Mouse (Mus musculus): ENCODE data around the gene Samd4b. TPM values are rescaled to one million over a fixed set of nuclear protein-coding genes. Genes with fewer than 3 reads are reported as not detected.

Gene Samd4b
- polyA plus RNA-seq, 1 experiment from 2014 or later = 25.8 TPM

- 85% methylated on average over 11 of the region's 11 CpGs for WGBS
- 0 out of 2 replicates have a peak, but pooled peaks cover 7% of the 10 kb centered on the region for H3K36me3 ChIP-seq (ENCODE audit: control insufficient read depth, insufficient read depth, low read length)
- no peaks in the 10 kb centered on the region for H3K9me3 ChIP-seq (ENCODE audit: control insufficient read depth, low read depth, low read length)
- ATAC-seq (ENCODE audit: insufficient number of reproducible peaks, insufficient read depth, low FRiP score, low read depth) = no peak
- no peak overlapping the region for H3K4me2 ChIP-seq (replicated peaks; ENCODE audit: low read depth, low read length)
- H3K27ac ChIP-seq (ENCODE audit: low read length) = peak overlapping the region; percentile 90; the same call in 1 of the 2 replicates
- no peak overlapping the region for H3K9ac ChIP-seq (replicated peaks; ENCODE audit: low read depth, low read length)
- peaks cover 58% of the 10 kb centered on the region for H3K4me1 ChIP-seq (ENCODE audit: control insufficient read depth, insufficient read depth, low read length)
- no peaks in the 10 kb centered on the region for H3K27me3 ChIP-seq (ENCODE audit: control insufficient read depth, insufficient read depth, low read length)
- no peak overlapping the region for H3K4me3 ChIP-seq (ENCODE audit: low read depth, low read length)
These were observed 22.3 kb downstream of the Samd4b start for GRCm38 (mm10) chr7:28575597-28575996.

GRCm38 (mm10) chr7:28573236-28573635 is 24.7 kb downstream of the Samd4b start:
- Histone ChIP-seq H3K9me3 (ENCODE audit: control insufficient read depth, low read depth, low read length) (no peaks in the 10 kb centered on the region), H3K27me3 (ENCODE audit: control insufficient read depth, insufficient read depth, low read length) (no peaks in the 10 kb centered on the region), H3K4me2 (replicated peaks; ENCODE audit: low read depth, low read length) (no peak overlapping the region), H3K36me3 (ENCODE audit: control insufficient read depth, insufficient read depth, low read length) (0 out of 2 replicates have a peak, but pooled peaks cover 7% of the 10 kb centered on the region), H3K27ac (ENCODE audit: low read length) (peak overlapping the region; percentile 2), H3K4me3 (ENCODE audit: low read depth, low read length) (no peak overlapping the region), H3K9ac (replicated peaks; ENCODE audit: low read depth, low read length) (no peak overlapping the region), H3K4me1 (ENCODE audit: control insufficient read depth, insufficient read depth, low read length) (peaks cover 52% of the 10 kb centered on the region)
- no peak for ATAC-seq (ENCODE audit: insufficient number of reproducible peaks, insufficient read depth, low FRiP score, low read depth)
- 97% methylated on average over 3 of the region's 3 CpGs for WGBS

GRCm38 (mm10) chr7:28572689-28573088 is 25.3 kb downstream of the Samd4b start:
- WGBS = 76% methylated on average over 5 of the region's 5 CpGs
- Histone ChIP-seq H3K27me3 (ENCODE audit: control insufficient read depth, insufficient read depth, low read length) (no peaks in the 10 kb centered on the region), H3K27ac (ENCODE audit: low read length) (0 out of 2 replicates have a peak overlapping the region, but pooled peaks have one; percentile 27), H3K9ac (replicated peaks; ENCODE audit: low read depth, low read length) (no peak overlapping the region), H3K4me2 (replicated peaks; ENCODE audit: low read depth, low read length) (no peak overlapping the region), H3K36me3 (ENCODE audit: control insufficient read depth, insufficient read depth, low read length) (peaks cover 10% of the 10 kb centered on the region), H3K4me3 (ENCODE audit: low read depth, low read length) (no peak overlapping the region), H3K4me1 (ENCODE audit: control insufficient read depth, insufficient read depth, low read length) (peaks cover 48% of the 10 kb centered on the region), H3K9me3 (ENCODE audit: control insufficient read depth, low read depth, low read length) (no peaks in the 10 kb centered on the region)
- no peak for ATAC-seq (ENCODE audit: insufficient number of reproducible peaks, insufficient read depth, low FRiP score, low read depth)

- peaks cover 34% of the 10 kb centered on the region for H3K4me1 ChIP-seq (ENCODE audit: control insufficient read depth, insufficient read depth, low read length)
- H3K27me3 ChIP-seq (ENCODE audit: control insufficient read depth, insufficient read depth, low read length) = no peaks in the 10 kb centered on the region
- no peak overlapping the region for H3K4me3 ChIP-seq (ENCODE audit: low read depth, low read length)
- peak overlapping the region; percentile 30 for H3K4me2 ChIP-seq (replicated peaks; ENCODE audit: low read depth, low read length)
- no peaks in the 10 kb centered on the region for H3K9me3 ChIP-seq (ENCODE audit: control insufficient read depth, low read depth, low read length)
- no peak for ATAC-seq (ENCODE audit: insufficient number of reproducible peaks, insufficient read depth, low FRiP score, low read depth)
- peak overlapping the region; percentile 91 for H3K27ac ChIP-seq (ENCODE audit: low read length)
- 29% methylated on average over 5 of the region's 5 CpGs for WGBS
- peaks cover 21% of the 10 kb centered on the region for H3K36me3 ChIP-seq (ENCODE audit: control insufficient read depth, insufficient read depth, low read length)
- 0 out of 2 replicates have a peak overlapping the region, but pooled peaks have one; percentile 1 for H3K9ac ChIP-seq (replicated peaks; ENCODE audit: low read depth, low read length)
These were observed 26.8 kb downstream of the Samd4b start for GRCm38 (mm10) chr7:28570982-28571682.

GRCm38 (mm10) chr7:28570291-28570981 is 27.5 kb downstream of the Samd4b start:
- peaks cover 24% of the 10 kb centered on the region for H3K36me3 ChIP-seq (ENCODE audit: control insufficient read depth, insufficient read depth, low read length)
- H3K4me2 ChIP-seq (replicated peaks; ENCODE audit: low read depth, low read length) = peak overlapping the region; percentile 30
- H3K9me3 ChIP-seq (ENCODE audit: control insufficient read depth, low read depth, low read length) = no peaks in the 10 kb centered on the region
- peaks cover 27% of the 10 kb centered on the region for H3K4me1 ChIP-seq (ENCODE audit: control insufficient read depth, insufficient read depth, low read length)
- H3K4me3 ChIP-seq (ENCODE audit: low read depth, low read length) = no peak overlapping the region
- peak; percentile 72 for ATAC-seq (ENCODE audit: insufficient number of reproducible peaks, insufficient read depth, low FRiP score, low read depth)
- WGBS = 56% methylated on average over 12 of the region's 12 CpGs
- no peaks in the 10 kb centered on the region for H3K27me3 ChIP-seq (ENCODE audit: control insufficient read depth, insufficient read depth, low read length)
- H3K9ac ChIP-seq (replicated peaks; ENCODE audit: low read depth, low read length) = 0 out of 2 replicates have a peak overlapping the region, but pooled peaks have one; percentile 1
- H3K27ac ChIP-seq (ENCODE audit: low read length) = peak overlapping the region; percentile 91

- Histone ChIP-seq H3K36me3 (ENCODE audit: control insufficient read depth, insufficient read depth, low read length) (peaks cover 37% of the 10 kb centered on the region), H3K9ac (replicated peaks; ENCODE audit: low read depth, low read length) (no peak overlapping the region), H3K27me3 (ENCODE audit: control insufficient read depth, insufficient read depth, low read length) (no peaks in the 10 kb centered on the region), H3K9me3 (ENCODE audit: control insufficient read depth, low read depth, low read length) (no peaks in the 10 kb centered on the region), H3K4me3 (ENCODE audit: low read depth, low read length) (no peak overlapping the region), H3K4me2 (replicated peaks; ENCODE audit: low read depth, low read length) (no peak overlapping the region), H3K27ac (ENCODE audit: low read length) (no peak overlapping the region), H3K4me1 (ENCODE audit: control insufficient read depth, insufficient read depth, low read length) (peaks cover 26% of the 10 kb centered on the region)
- no peak for ATAC-seq (ENCODE audit: insufficient number of reproducible peaks, insufficient read depth, low FRiP score, low read depth)
These were observed 29.7 kb downstream of the Samd4b start for GRCm38 (mm10) chr7:28568253-28568652.

GRCm38 (mm10) chr7:28567539-28567938 is 30.4 kb downstream of the Samd4b start:
- ATAC-seq (ENCODE audit: insufficient number of reproducible peaks, insufficient read depth, low FRiP score, low read depth) = no peak
- Histone ChIP-seq H3K4me2 (replicated peaks; ENCODE audit: low read depth, low read length) (no peak overlapping the region), H3K9ac (replicated peaks; ENCODE audit: low read depth, low read length) (no peak overlapping the region), H3K36me3 (ENCODE audit: control insufficient read depth, insufficient read depth, low read length) (peaks cover 44% of the 10 kb centered on the region), H3K9me3 (ENCODE audit: control insufficient read depth, low read depth, low read length) (no peaks in the 10 kb centered on the region), H3K4me3 (ENCODE audit: low read depth, low read length) (no peak overlapping the region), H3K27me3 (ENCODE audit: control insufficient read depth, insufficient read depth, low read length) (no peaks in the 10 kb centered on the region), H3K27ac (ENCODE audit: low read length) (no peak overlapping the region), H3K4me1 (ENCODE audit: control insufficient read depth, insufficient read depth, low read length) (peaks cover 26% of the 10 kb centered on the region)
- 92% methylated on average over 4 of the region's 4 CpGs for WGBS

- Histone ChIP-seq H3K4me2 (replicated peaks; ENCODE audit: low read depth, low read length) (no peak overlapping the region), H3K27me3 (ENCODE audit: control insufficient read depth, insufficient read depth, low read length) (no peaks in the 10 kb centered on the region), H3K27ac (ENCODE audit: low read length) (no peak overlapping the region), H3K4me1 (ENCODE audit: control insufficient read depth, insufficient read depth, low read length) (peaks cover 6% of the 10 kb centered on the region; the same call in 1 of the 2 replicates), H3K9me3 (ENCODE audit: control insufficient read depth, low read depth, low read length) (no peaks in the 10 kb centered on the region), H3K36me3 (ENCODE audit: control insufficient read depth, insufficient read depth, low read length) (peaks cover 59% of the 10 kb centered on the region), H3K9ac (replicated peaks; ENCODE audit: low read depth, low read length) (no peak overlapping the region), H3K4me3 (ENCODE audit: low read depth, low read length) (no peak overlapping the region)
- ATAC-seq (ENCODE audit: insufficient number of reproducible peaks, insufficient read depth, low FRiP score, low read depth) = no peak
- WGBS = 85% methylated on average over 5 of the region's 5 CpGs
These were observed 32.5 kb downstream of the Samd4b start for GRCm38 (mm10) chr7:28565407-28565806.

Measured in stomach, embryonic 14.5 days (tissue).